Mouse (Mus musculus) kidney, postnatal 0 days (tissue): ENCODE results near the gene Fam104a. TPM values are rescaled to one million over a fixed set of nuclear protein-coding genes. Genes with fewer than 3 reads are reported as not detected.

Experiments used
- ATAC-seq: fragments of 200-750 bp; cut with Nextera tagmentation; replicated peaks from 2 replicates; pipeline ENCODE4 v1.8.0; 2017; ENCODE audit warnings: low read depth, moderate number of reproducible peaks, moderate TSS enrichment, moderate library complexity; ENCODE audit not compliant: low FRiP score
- DNase-seq: peaks from one replicate; pipeline ENCODE4 v3.0.0-alpha.2; 2016; ENCODE audit warnings: low spot score
- H3K27ac ChIP-seq: fragments of 300-500 bp; sonication (generic); 2 replicates; pipeline ENCODE4 v1.5.1; 2014; ENCODE audit warnings: mild to moderate bottlenecking
- H3K27me3 ChIP-seq: fragments of 300-500 bp; sonication (generic); 2 replicates; pipeline ENCODE4 v1.6.1; 2014; ENCODE audit warnings: low read length, mixed read lengths; ENCODE audit not compliant: insufficient read depth
- H3K36me3 ChIP-seq: fragments of 300-500 bp; sonication (generic); 2 replicates; pipeline ENCODE4 v1.6.1; 2014; ENCODE audit warnings: low read length, mixed read lengths; ENCODE audit not compliant: insufficient read depth
- H3K4me1 ChIP-seq: fragments of 300-500 bp; sonication (generic); replicated peaks from 2 replicates; pipeline ENCODE4 v1.6.1; 2014; ENCODE audit warnings: antibody characterized with exemption, low read length, mixed read lengths; ENCODE audit not compliant: insufficient read depth
- H3K4me2 ChIP-seq: fragments of 300-500 bp; sonication (generic); 2 replicates; pipeline ENCODE4 v1.6.1; 2014; ENCODE audit warnings: mild to moderate bottlenecking, low read length, moderate library complexity, mixed read lengths
- H3K4me3 ChIP-seq: fragments of 300-500 bp; sonication (generic); replicated peaks from 2 replicates; pipeline ENCODE4 v1.5.1; 2014; ENCODE audit warnings: low read depth, low read length
- H3K9ac ChIP-seq: fragments of 300-500 bp; sonication (generic); 2 replicates; pipeline ENCODE4 v1.6.1; 2014; ENCODE audit warnings: low read depth, low read length
- H3K9me3 ChIP-seq: fragments of 300-500 bp; sonication (generic); replicated peaks from 2 replicates; pipeline ENCODE4 v1.6.1; 2016; ENCODE audit warnings: low read length, inconsistent platforms, mixed read lengths
- CTCF ChIP-seq: IDR thresholded peaks from 2 replicates; pipeline ENCODE4 v1.5.1; 2016; ENCODE audit warnings: antibody characterized with exemption, low read depth, mild to moderate bottlenecking, moderate library complexity
- WGBS: fragments of 180-500 bp; shearing (Covaris S2); extraction: QIAGEN DNeasy Blood & Tissue Kit; methylation state at CpG from one replicate; pipeline ENCODE4 v1.1.7; 2014; 5-methylcytosine and 5-hydroxymethylcytosine counted together
- polyA plus RNA-seq: library from polyadenylated mRNA; unstranded; fragments of >200 nt; fragmentation: Nextera tagmentation; extraction: Ambion mirVana; gene quantifications from 2 replicates; pipeline ENCODE4 v1.2.1, GENCODE M21; 2015

Gene Fam104a
- polyA plus RNA-seq, 1 experiment from 2014 or later, result 49.7 TPM

DNA sequence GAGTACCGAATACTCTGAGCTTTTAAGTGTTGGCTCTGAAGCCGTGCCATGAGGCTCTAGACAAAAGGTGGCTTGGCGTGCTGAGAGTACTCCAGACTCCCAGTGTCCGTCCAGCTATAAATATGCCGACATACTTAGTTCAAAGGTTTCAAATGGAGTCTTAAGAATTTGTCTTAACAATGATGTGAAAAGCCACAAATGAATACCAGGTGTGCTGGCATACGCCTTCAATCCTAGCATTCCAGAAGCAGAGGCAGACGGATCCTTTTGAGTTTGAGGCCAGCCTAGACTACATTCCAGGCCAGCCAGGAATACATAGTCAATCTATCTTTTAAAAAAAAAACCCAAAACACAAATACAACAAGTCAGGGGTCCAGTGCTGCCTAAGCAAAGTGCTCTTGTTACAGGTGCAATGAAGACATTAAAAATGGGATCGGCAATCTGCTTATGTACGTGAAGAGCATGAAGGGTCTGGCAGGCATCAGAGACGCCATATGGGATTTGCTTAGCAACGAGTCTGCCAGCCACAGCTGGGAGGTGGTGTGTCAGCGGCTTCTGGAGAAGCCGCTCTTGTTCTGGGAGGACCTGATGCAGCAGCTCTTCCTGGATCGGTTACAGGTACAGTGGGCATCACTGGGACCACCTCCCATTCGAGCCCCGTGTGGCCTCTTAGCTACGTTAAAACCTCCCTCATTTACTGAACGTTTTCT lies 29.2 kb downstream of the Fam104a start:
- H3K27me3 ChIP-seq, result no peaks in the 10 kb centered on the region
- H3K27ac ChIP-seq, result no peak overlapping the region
- 0 out of 2 replicates have a peak, but pooled peaks cover 5% of the 10 kb centered on the region for H3K4me1 ChIP-seq
- H3K36me3 ChIP-seq, result peaks cover 64% of the 10 kb centered on the region
- H3K4me3 ChIP-seq, result no peak overlapping the region
- H3K9ac ChIP-seq, result no peak overlapping the region
- no peak overlapping the region for H3K4me2 ChIP-seq
- WGBS, result 82% methylated on average over 18 of the region's 18 CpGs
- TF ChIP-seq CTCF, result no peak
- ATAC-seq (no peak), DNase-seq (no peak)
- no peaks in the 10 kb centered on the region for H3K9me3 ChIP-seq

GRCm38 (mm10) chr11:113654105-113654504 lies 29.9 kb downstream of the Fam104a start:
- 93% methylated on average over 15 of the region's 15 CpGs for WGBS
- TF ChIP-seq CTCF, result no peak

DNA sequence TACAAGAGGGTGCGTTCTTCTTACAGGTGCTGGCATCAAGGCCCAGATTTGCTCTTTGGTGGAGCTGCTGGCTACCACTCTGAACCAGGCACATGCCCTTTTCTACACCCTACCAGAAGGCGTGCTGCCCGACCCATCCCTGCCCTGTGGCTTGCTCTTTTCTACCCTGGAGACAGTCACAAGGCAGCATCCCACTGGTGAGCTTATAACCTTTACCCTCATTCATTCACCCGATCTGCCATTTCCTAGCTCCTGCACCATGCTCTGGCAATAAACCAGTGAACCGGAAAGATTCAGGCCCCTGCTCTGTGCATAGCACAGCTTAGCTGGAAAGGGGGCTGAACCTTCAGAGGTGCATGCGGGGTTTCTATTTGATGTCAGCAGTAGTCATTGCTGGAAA lies 31.4 kb downstream of the Fam104a start:
- DNase-seq (peak; percentile 34), ATAC-seq (peak; percentile 33; the same call in 1 of the 2 replicates)
- no peak for TF ChIP-seq CTCF
- no peak overlapping the region for H3K4me3 ChIP-seq
- no peak overlapping the region for H3K9ac ChIP-seq
- H3K9me3 ChIP-seq, result no peaks in the 10 kb centered on the region
- no peaks in the 10 kb centered on the region for H3K27me3 ChIP-seq
- peaks cover 52% of the 10 kb centered on the region for H3K36me3 ChIP-seq
- 54% methylated on average over 6 of the region's 6 CpGs for WGBS
- no peak overlapping the region for H3K27ac ChIP-seq
- H3K4me2 ChIP-seq, result no peak overlapping the region
- H3K4me1 ChIP-seq, result peaks cover 10% of the 10 kb centered on the region; the same call in 1 of the 2 replicates

More at GRCm38 (mm10) chr11:113654105-113654504, 29.9 kb downstream of the Fam104a start:
- ATAC-seq (no peak), DNase-seq (no peak)
- Histone ChIP-seq H3K27ac (no peak overlapping the region), H3K4me1 (peaks cover 5% of the 10 kb centered on the region; the same call in 1 of the 2 replicates), H3K9ac (no peak overlapping the region), H3K4me2 (no peak overlapping the region), H3K9me3 (no peaks in the 10 kb centered on the region), H3K4me3 (no peak overlapping the region), H3K27me3 (no peaks in the 10 kb centered on the region), H3K36me3 (peaks cover 64% of the 10 kb centered on the region)

DNA sequence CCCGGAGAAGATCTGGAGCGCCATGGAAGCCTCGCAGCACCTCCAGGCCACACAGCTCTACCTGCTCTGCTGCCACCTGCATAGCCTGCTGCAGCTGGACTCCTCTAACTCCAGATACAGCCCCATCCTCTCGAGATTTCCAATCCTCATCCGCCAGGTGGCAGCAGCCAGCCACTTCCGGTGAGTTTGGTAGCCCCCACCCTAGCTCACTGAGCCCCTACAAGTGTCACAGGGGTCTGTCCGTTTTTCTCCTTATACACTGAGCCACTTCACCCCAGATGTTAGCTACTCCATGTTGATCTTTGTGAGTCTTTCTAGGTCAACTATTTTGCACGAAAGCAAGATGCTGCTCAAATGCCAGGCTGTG lies 32.1 kb downstream of the Fam104a start:
- H3K27me3 ChIP-seq, result no peaks in the 10 kb centered on the region
- no peaks in the 10 kb centered on the region for H3K9me3 ChIP-seq
- ATAC-seq (peak; percentile 18), DNase-seq (peak; percentile 69)
- H3K4me3 ChIP-seq, result no peak overlapping the region
- H3K4me2 ChIP-seq, result no peak overlapping the region
- TF ChIP-seq CTCF, result peak; percentile 70
- H3K27ac ChIP-seq, result no peak overlapping the region; the same call in 1 of the 2 replicates
- no peak overlapping the region for H3K9ac ChIP-seq
- 29% methylated on average over 8 of the region's 8 CpGs for WGBS
- peaks cover 10% of the 10 kb centered on the region; the same call in 1 of the 2 replicates for H3K4me1 ChIP-seq
- peaks cover 46% of the 10 kb centered on the region for H3K36me3 ChIP-seq

DNA sequence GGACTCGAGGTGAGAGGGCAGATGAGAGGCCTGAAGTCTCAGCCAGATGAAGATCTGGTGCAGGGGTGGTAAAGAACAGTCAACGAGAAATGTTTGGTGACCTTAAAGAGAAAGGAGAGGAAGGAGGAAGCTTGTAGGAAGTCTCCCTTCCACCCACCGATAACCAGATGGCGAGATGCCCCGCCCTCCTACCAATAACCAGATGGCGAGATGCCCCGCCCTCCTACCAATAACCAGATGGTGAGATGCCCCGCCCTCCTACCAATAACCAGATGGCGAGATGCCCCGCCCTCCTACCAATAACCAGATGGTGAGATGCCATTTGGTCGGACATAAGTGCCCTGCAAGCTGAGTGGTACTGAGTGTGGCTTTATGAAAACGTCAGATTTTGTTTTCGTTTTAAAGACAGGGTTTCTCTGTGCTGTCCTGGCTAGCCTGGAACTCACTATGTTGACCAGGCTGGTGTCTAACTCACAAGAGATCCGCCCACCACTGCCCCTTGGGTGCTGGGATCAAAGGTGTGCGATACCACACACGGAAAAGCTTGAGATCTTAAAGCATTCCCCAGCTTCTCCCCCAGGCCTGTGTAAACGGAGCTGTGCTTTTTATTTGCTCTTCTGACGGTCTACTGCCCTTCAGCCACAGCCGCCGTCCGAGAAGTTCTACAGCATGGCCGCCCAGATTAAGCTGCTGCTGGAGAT lies 32.6 kb downstream of the Fam104a start:
- no peak overlapping the region for H3K4me3 ChIP-seq
- no peak overlapping the region for H3K9ac ChIP-seq
- no peak for TF ChIP-seq CTCF
- no peaks in the 10 kb centered on the region for H3K9me3 ChIP-seq
- ATAC-seq (0 out of 2 replicates have a peak, but pooled peaks have one; percentile 0), DNase-seq (peak; percentile 49)
- no peak overlapping the region for H3K4me2 ChIP-seq
- H3K27me3 ChIP-seq, result no peaks in the 10 kb centered on the region
- H3K36me3 ChIP-seq, result peaks cover 41% of the 10 kb centered on the region
- WGBS, result 50% methylated on average over 22 of the region's 22 CpGs
- no peak overlapping the region; the same call in 1 of the 2 replicates for H3K27ac ChIP-seq
- peaks cover 10% of the 10 kb centered on the region; the same call in 1 of the 2 replicates for H3K4me1 ChIP-seq

DNA sequence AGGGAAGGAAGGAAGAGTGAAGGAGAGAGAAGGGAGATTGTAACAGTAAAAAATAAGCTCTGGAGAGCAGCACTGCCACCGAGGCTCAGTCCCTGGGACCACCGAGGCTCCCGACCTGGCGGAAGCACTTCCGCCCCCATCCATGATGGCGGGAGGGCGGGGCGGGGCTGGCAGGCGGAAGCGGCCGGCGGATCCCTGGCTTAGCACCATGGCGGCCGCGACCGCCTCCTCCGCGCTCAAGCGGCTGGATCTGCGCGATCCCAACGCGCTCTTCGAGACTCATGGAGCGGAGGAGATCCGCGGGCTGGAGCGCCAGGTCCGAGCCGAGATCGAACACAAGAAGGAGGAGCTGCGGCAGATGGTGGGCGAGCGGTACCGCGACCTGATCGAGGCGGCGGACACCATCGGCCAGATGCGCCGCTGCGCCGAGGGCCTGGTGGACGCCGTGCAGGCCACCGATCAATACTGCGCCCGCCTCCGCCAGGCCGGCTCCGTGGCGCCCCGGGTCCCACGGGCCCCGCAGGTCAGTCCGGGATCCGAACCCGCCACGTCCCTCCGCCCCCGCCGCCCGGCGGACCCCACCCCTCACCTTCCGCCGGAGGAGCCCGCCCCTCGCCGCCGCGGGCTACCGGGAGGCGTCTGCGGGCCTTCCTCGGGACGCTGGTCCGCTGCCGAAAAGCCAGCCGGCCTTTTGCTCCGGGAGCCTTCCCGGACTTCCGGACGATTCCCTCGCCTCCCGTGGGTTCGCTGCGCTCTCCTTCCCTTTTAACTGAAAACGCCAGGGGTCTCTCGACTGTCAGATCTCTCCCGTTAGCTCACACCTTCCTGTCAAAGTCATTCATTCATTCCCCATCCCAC lies 34.4 kb downstream of the Fam104a start, which contains the start of gene Slc39a11:
Gene Slc39a11, minus strand, starts transcription at position 727 of the 858 bp plus-strand sequence.
- ATAC-seq (peak; percentile 53), DNase-seq (peak; percentile 77)
- no peaks in the 10 kb centered on the region for H3K27me3 ChIP-seq
- peaks cover 10% of the 10 kb centered on the region; the same call in 1 of the 2 replicates for H3K4me1 ChIP-seq
- WGBS, result under 1% methylated on average over 87 of the region's 91 CpGs
- peaks cover 24% of the 10 kb centered on the region for H3K36me3 ChIP-seq
- peak within 1 kb of the TSS; percentile 95 for H3K4me3 ChIP-seq
- H3K4me2 ChIP-seq, result peak within 1 kb of the TSS; percentile 72
- H3K27ac ChIP-seq, result peak within 1 kb of the TSS; percentile 87
- H3K9me3 ChIP-seq, result no peaks in the 10 kb centered on the region
- H3K9ac ChIP-seq, result peak within 1 kb of the TSS; percentile 97
- TF ChIP-seq CTCF, result peak; percentile 45; the same call in 1 of the 2 replicates
